Mouse (Mus musculus): ENCODE results near the gene Ager.

Gene Ager

GRCm38 (mm10) chr17:34630761-34631301 is 33.2 kb downstream of the Ager start:
- DNase-seq (ENCODE audit: low spot score), result peak; percentile 66

GRCm38 (mm10) chr17:34631647-34632046 is 34.0 kb downstream of the Ager start:
- no peak for DNase-seq (ENCODE audit: low spot score)

GRCm38 (mm10) chr17:34632261-34632691 is 34.6 kb downstream of the Ager start:
- peak; percentile 89 for DNase-seq (ENCODE audit: low spot score)

- DNase-seq (ENCODE audit: low spot score), result no peak
Measured at GRCm38 (mm10) chr17:34635671-34636070, 38.0 kb downstream of the Ager start.

- no peak for DNase-seq (ENCODE audit: low spot score)
Measured at GRCm38 (mm10) chr17:34637459-34637858, 39.8 kb downstream of the Ager start.

- DNase-seq (ENCODE audit: low spot score), result no peak
Measured at GRCm38 (mm10) chr17:34639461-34640255, 42.0 kb downstream of the Ager start.

- no peak for DNase-seq (ENCODE audit: low spot score)
Measured at GRCm38 (mm10) chr17:34640778-34641601, 43.3 kb downstream of the Ager start.

- DNase-seq (ENCODE audit: low spot score), result no peak
Measured at GRCm38 (mm10) chr17:34641945-34642344, 44.3 kb downstream of the Ager start.

- no peak for DNase-seq (ENCODE audit: low spot score)
Measured at GRCm38 (mm10) chr17:34643379-34643778, 45.7 kb downstream of the Ager start.

- DNase-seq (ENCODE audit: low spot score), result no peak
Measured at GRCm38 (mm10) chr17:34643944-34644343, 46.3 kb downstream of the Ager start.

GRCm38 (mm10) chr17:34644608-34645007 is 46.9 kb downstream of the Ager start, which contains the start of gene Fkbpl:
Gene Fkbpl (plus strand): TSS chr17:34644764.
- DNase-seq (ENCODE audit: low spot score), result peak; percentile 94

GRCm38 (mm10) chr17:34645256-34645829 is 47.7 kb downstream of the Ager start:
- no peak for DNase-seq (ENCODE audit: low spot score)

GRCm38 (mm10) chr17:34645831-34646511 is 48.3 kb downstream of the Ager start:
- DNase-seq (ENCODE audit: low spot score), result peak; percentile 67

- peak; percentile 89 for DNase-seq (ENCODE audit: low spot score)
Measured at GRCm38 (mm10) chr17:34646906-34647787, 49.5 kb downstream of the Ager start, which contains the start of gene Atf6b. Gene Atf6b (plus strand): TSS chr17:34647146.

GRCm38 (mm10) chr17:34648141-34648890 is 50.7 kb downstream of the Ager start:
- no peak for DNase-seq (ENCODE audit: low spot score)

GRCm38 (mm10) chr17:34649106-34649864 is 51.6 kb downstream of the Ager start:
- DNase-seq (ENCODE audit: low spot score), result no peak

All from testis, postnatal 10 days (tissue).